Mouse (Mus musculus) splenic B cell, adult 2 months (primary cell): ENCODE measurements around the gene Ppp2r5c.
A peak's percentile ranks its signal among the peaks of the same experiment; 100 is the strongest.

Experiments
- DNase-seq: peaks from one replicate; pipeline ENCODE4 v3.0.0-alpha.2; 2011; ENCODE audit warnings: low read depth, low spot score
- H3K27me3 ChIP-seq: 2 replicates; pipeline ENCODE4 v1.6.1; 2012; ENCODE audit warnings: mild to moderate bottlenecking, low read length, moderate library complexity, mixed read lengths; ENCODE audit not compliant: control insufficient read depth, poor library complexity, insufficient read depth, severe bottlenecking
- H3K36me3 ChIP-seq: 2 replicates; pipeline ENCODE4 v1.6.1; 2012; ENCODE audit warnings: mild to moderate bottlenecking, low read length, moderate library complexity, mixed read lengths; ENCODE audit not compliant: control insufficient read depth, poor library complexity, insufficient read depth, severe bottlenecking

The Ppp2r5c gene

GRCm38 (mm10) chr12:110504793-110505192 is 57.9 kb downstream of the Ppp2r5c start:
- H3K36me3 ChIP-seq: no peaks in the 10 kb centered on the region
- DNase-seq: peak; percentile 66

GRCm38 (mm10) chr12:110506046-110506445 is 59.1 kb downstream of the Ppp2r5c start:
- H3K27me3 ChIP-seq: no peaks in the 10 kb centered on the region
- DNase-seq: peak; percentile 52
- no peaks in the 10 kb centered on the region for H3K36me3 ChIP-seq

More at GRCm38 (mm10) chr12:110504793-110505192, 57.9 kb downstream of the Ppp2r5c start:
- H3K27me3 ChIP-seq: no peaks in the 10 kb centered on the region

GRCm38 (mm10) chr12:110507714-110508297 is 60.9 kb downstream of the Ppp2r5c start:
- no peak for DNase-seq
- Histone ChIP-seq H3K36me3 (no peaks in the 10 kb centered on the region), H3K27me3 (no peaks in the 10 kb centered on the region)

- Histone ChIP-seq H3K36me3 (0 out of 2 replicates have a peak, but pooled peaks cover 1% of the 10 kb centered on the region), H3K27me3 (no peaks in the 10 kb centered on the region)
- DNase-seq: no peak
These were observed 61.8 kb downstream of the Ppp2r5c start for GRCm38 (mm10) chr12:110508680-110509079.

GRCm38 (mm10) chr12:110510171-110510871 is 63.4 kb downstream of the Ppp2r5c start:
- DNase-seq: no peak
- Histone ChIP-seq H3K27me3 (no peaks in the 10 kb centered on the region), H3K36me3 (0 out of 2 replicates have a peak, but pooled peaks cover 1% of the 10 kb centered on the region)

GRCm38 (mm10) chr12:110511201-110511600 is 64.3 kb downstream of the Ppp2r5c start:
- no peaks in the 10 kb centered on the region for H3K27me3 ChIP-seq
- no peak for DNase-seq
- H3K36me3 ChIP-seq: 0 out of 2 replicates have a peak, but pooled peaks cover 1% of the 10 kb centered on the region

GRCm38 (mm10) chr12:110511856-110512433 is 65.0 kb downstream of the Ppp2r5c start:
- Histone ChIP-seq H3K36me3 (0 out of 2 replicates have a peak, but pooled peaks cover 1% of the 10 kb centered on the region), H3K27me3 (no peaks in the 10 kb centered on the region)
- DNase-seq: no peak

- Histone ChIP-seq H3K27me3 (no peaks in the 10 kb centered on the region), H3K36me3 (peaks cover 1% of the 10 kb centered on the region)
- DNase-seq: no peak
These were observed 66.0 kb downstream of the Ppp2r5c start for GRCm38 (mm10) chr12:110512884-110513283.

- no peak for DNase-seq
- peaks cover 1% of the 10 kb centered on the region for H3K36me3 ChIP-seq
- no peaks in the 10 kb centered on the region for H3K27me3 ChIP-seq
These were observed 68.8 kb downstream of the Ppp2r5c start for GRCm38 (mm10) chr12:110515676-110516075.

- peaks cover 8% of the 10 kb centered on the region for H3K36me3 ChIP-seq
- DNase-seq: no peak
- no peaks in the 10 kb centered on the region for H3K27me3 ChIP-seq
These were observed 73.5 kb downstream of the Ppp2r5c start for GRCm38 (mm10) chr12:110520236-110520987.

- Histone ChIP-seq H3K36me3 (peaks cover 11% of the 10 kb centered on the region; the same call in 1 of the 2 replicates), H3K27me3 (no peaks in the 10 kb centered on the region)
- DNase-seq: no peak
These were observed 76.6 kb downstream of the Ppp2r5c start for GRCm38 (mm10) chr12:110523526-110523925.

- no peaks in the 10 kb centered on the region for H3K27me3 ChIP-seq
- H3K36me3 ChIP-seq: 0 out of 2 replicates have a peak, but pooled peaks cover 1% of the 10 kb centered on the region
- no peak for DNase-seq
These were observed 85.8 kb downstream of the Ppp2r5c start for GRCm38 (mm10) chr12:110532711-110533110.

- Histone ChIP-seq H3K27me3 (no peaks in the 10 kb centered on the region), H3K36me3 (no peaks in the 10 kb centered on the region)
- DNase-seq: no peak
These were observed 86.2 kb downstream of the Ppp2r5c start for GRCm38 (mm10) chr12:110533151-110533550.

- Histone ChIP-seq H3K36me3 (no peaks in the 10 kb centered on the region), H3K27me3 (no peaks in the 10 kb centered on the region)
- DNase-seq: no peak
These were observed 86.9 kb downstream of the Ppp2r5c start for GRCm38 (mm10) chr12:110533832-110534231.
